Mouse (Mus musculus): ENCODE measurements around the gene Prdm5. TPM values are rescaled to one million over a fixed set of nuclear protein-coding genes. Genes with fewer than 3 reads are reported as not detected.

The Prdm5 gene
- polyA plus RNA-seq, 1 experiment from 2014 or later: 13.1 TPM

- ATAC-seq (ENCODE audit: low FRiP score) (no peak), DNase-seq (ENCODE audit: low spot score, missing footprints) (peak; percentile 17)
- H3K4me3 ChIP-seq (ENCODE audit: low read depth, low read length): no peak overlapping the region
- H3K9me3 ChIP-seq (ENCODE audit: control insufficient read depth, low read length): no peaks in the 10 kb centered on the region
- no peaks in the 10 kb centered on the region for H3K36me3 ChIP-seq (ENCODE audit: control insufficient read depth, insufficient read depth, low read length)
- 85% methylated on average over 1 of the region's 1 CpGs for WGBS
- H3K27me3 ChIP-seq (ENCODE audit: control insufficient read depth, insufficient read depth, low read length): no peaks in the 10 kb centered on the region
- no peak overlapping the region for H3K9ac ChIP-seq (ENCODE audit: low read length)
- no peak overlapping the region for H3K27ac ChIP-seq (ENCODE audit: low read depth, low read length)
- H3K4me2 ChIP-seq: no peak overlapping the region
- H3K4me1 ChIP-seq (ENCODE audit: control insufficient read depth, insufficient read depth, low read length): no peaks in the 10 kb centered on the region
These were observed 99.5 kb downstream of the Prdm5 start for GRCm38 (mm10) chr6:65878300-65878699.

DNA sequence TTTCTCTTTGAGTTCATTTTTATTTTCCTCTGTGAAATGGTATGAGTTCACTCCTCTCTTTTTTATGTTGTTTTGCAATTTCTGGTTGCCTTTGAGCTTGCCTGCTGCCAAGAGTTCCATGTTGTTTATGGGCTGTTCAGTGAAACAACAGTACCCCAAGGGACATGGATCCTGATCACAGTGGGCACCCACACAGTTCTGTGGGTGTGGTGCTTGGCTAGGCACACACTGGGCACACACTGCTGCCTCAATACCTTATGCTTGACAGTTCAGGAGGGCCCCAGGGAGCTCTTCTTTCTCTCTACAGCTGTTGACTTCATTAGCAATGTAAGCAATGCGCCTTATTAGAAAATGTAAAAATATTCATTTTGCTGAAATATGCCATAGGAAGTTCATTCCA lies 110.0 kb downstream of the Prdm5 start:
- H3K9ac ChIP-seq (ENCODE audit: low read length): no peak overlapping the region
- no peak overlapping the region for H3K4me3 ChIP-seq (ENCODE audit: low read depth, low read length)
- H3K4me2 ChIP-seq: no peak overlapping the region
- no peak overlapping the region for H3K27ac ChIP-seq (ENCODE audit: low read depth, low read length)
- WGBS: 92% methylated on average over 1 of the region's 1 CpGs
- no peaks in the 10 kb centered on the region for H3K36me3 ChIP-seq (ENCODE audit: control insufficient read depth, insufficient read depth, low read length)
- no peaks in the 10 kb centered on the region for H3K9me3 ChIP-seq (ENCODE audit: control insufficient read depth, low read length)
- ATAC-seq (ENCODE audit: low FRiP score): no peak
- no peak for DNase-seq (ENCODE audit: low spot score, missing footprints)
- no peaks in the 10 kb centered on the region for H3K4me1 ChIP-seq (ENCODE audit: control insufficient read depth, insufficient read depth, low read length)
- no peaks in the 10 kb centered on the region for H3K27me3 ChIP-seq (ENCODE audit: control insufficient read depth, insufficient read depth, low read length)

DNA sequence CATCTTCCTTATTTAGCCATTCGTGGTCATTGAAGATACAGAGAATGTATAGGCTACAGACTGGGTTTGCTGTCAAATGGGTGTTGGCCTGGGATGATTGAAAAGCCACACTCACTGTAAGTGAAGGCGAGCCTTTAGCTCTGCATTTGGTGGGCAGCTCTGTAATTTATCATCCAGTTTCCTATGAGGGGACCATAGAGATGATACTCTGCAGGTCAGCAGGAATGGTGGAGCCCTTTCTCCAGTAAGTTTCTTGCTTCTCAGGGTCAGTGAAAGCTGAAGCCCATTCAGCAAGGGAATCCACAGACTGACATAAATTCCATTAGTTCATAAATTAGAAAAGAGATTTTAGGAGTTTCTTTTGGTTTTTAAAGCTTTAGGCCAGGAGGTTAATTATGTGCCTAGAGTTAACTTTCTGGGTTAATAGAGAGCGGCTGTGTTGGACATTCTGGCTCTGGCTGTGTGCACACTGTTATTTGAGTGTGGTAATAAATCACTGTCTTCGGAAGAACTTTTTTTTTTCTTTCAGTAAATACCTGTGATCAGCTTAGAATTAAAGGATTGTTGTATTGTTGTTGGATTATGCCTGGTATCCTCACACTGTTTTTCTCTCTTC lies 113.4 kb downstream of the Prdm5 start:
- no peaks in the 10 kb centered on the region for H3K27me3 ChIP-seq (ENCODE audit: control insufficient read depth, insufficient read depth, low read length)
- DNase-seq (ENCODE audit: low spot score, missing footprints): no peak
- H3K4me2 ChIP-seq: no peak overlapping the region
- no peak overlapping the region for H3K27ac ChIP-seq (ENCODE audit: low read depth, low read length)
- H3K9me3 ChIP-seq (ENCODE audit: control insufficient read depth, low read length): no peaks in the 10 kb centered on the region
- no peak overlapping the region for H3K9ac ChIP-seq (ENCODE audit: low read length)
- H3K4me3 ChIP-seq (ENCODE audit: low read depth, low read length): no peak overlapping the region
- H3K36me3 ChIP-seq (ENCODE audit: control insufficient read depth, insufficient read depth, low read length): no peaks in the 10 kb centered on the region
- no peaks in the 10 kb centered on the region for H3K4me1 ChIP-seq (ENCODE audit: control insufficient read depth, insufficient read depth, low read length)
- no peak for ATAC-seq (ENCODE audit: low FRiP score)
- WGBS: 85% methylated on average over 4 of the region's 4 CpGs

- Histone ChIP-seq H3K36me3 (ENCODE audit: control insufficient read depth, insufficient read depth, low read length) (no peaks in the 10 kb centered on the region), H3K9me3 (ENCODE audit: control insufficient read depth, low read length) (no peaks in the 10 kb centered on the region), H3K27me3 (ENCODE audit: control insufficient read depth, insufficient read depth, low read length) (no peaks in the 10 kb centered on the region), H3K4me3 (ENCODE audit: low read depth, low read length) (no peak overlapping the region), H3K27ac (ENCODE audit: low read depth, low read length) (no peak overlapping the region), H3K4me1 (ENCODE audit: control insufficient read depth, insufficient read depth, low read length) (no peaks in the 10 kb centered on the region), H3K9ac (ENCODE audit: low read length) (no peak overlapping the region), H3K4me2 (no peak overlapping the region)
- DNase-seq (ENCODE audit: low spot score, missing footprints) (no peak), ATAC-seq (ENCODE audit: low FRiP score) (no peak)
- 76% methylated on average over 2 of the region's 2 CpGs for WGBS
These were observed 127.9 kb downstream of the Prdm5 start for GRCm38 (mm10) chr6:65906657-65907182.

- Histone ChIP-seq H3K9ac (ENCODE audit: low read length) (no peak overlapping the region), H3K27ac (ENCODE audit: low read depth, low read length) (no peak overlapping the region), H3K27me3 (ENCODE audit: control insufficient read depth, insufficient read depth, low read length) (no peaks in the 10 kb centered on the region), H3K4me3 (ENCODE audit: low read depth, low read length) (no peak overlapping the region), H3K36me3 (ENCODE audit: control insufficient read depth, insufficient read depth, low read length) (no peaks in the 10 kb centered on the region), H3K9me3 (ENCODE audit: control insufficient read depth, low read length) (no peaks in the 10 kb centered on the region), H3K4me2 (no peak overlapping the region), H3K4me1 (ENCODE audit: control insufficient read depth, insufficient read depth, low read length) (no peaks in the 10 kb centered on the region)
- DNase-seq (ENCODE audit: low spot score, missing footprints) (peak; percentile 86), ATAC-seq (ENCODE audit: low FRiP score) (no peak)
- WGBS: 80% methylated on average over 5 of the region's 5 CpGs
These were observed 136.6 kb downstream of the Prdm5 start for GRCm38 (mm10) chr6:65915421-65915820.

DNA sequence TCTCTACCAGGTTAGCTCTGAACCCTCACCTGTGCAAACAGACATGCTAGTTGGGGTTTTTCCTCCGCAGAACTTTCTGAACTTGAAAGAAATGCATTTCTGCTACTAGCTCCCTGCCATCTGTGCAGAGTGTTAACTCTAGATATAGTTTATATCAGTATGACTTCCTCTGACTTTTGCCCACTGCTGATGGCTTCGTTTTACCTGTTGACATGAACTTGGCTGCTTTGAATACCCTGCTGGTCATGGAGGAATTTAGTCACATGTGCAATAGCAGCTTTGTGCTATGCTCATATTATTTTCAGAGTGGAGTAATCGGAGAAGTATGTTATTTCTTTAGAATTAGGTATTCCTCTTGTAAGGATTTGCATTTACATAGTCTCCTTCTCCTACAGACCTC lies 142.9 kb downstream of the Prdm5 start:
- Histone ChIP-seq H3K4me2 (no peak overlapping the region), H3K36me3 (ENCODE audit: control insufficient read depth, insufficient read depth, low read length) (no peaks in the 10 kb centered on the region), H3K9me3 (ENCODE audit: control insufficient read depth, low read length) (no peaks in the 10 kb centered on the region), H3K9ac (ENCODE audit: low read length) (no peak overlapping the region), H3K4me3 (ENCODE audit: low read depth, low read length) (no peak overlapping the region), H3K27me3 (ENCODE audit: control insufficient read depth, insufficient read depth, low read length) (no peaks in the 10 kb centered on the region), H3K27ac (ENCODE audit: low read depth, low read length) (no peak overlapping the region), H3K4me1 (ENCODE audit: control insufficient read depth, insufficient read depth, low read length) (no peaks in the 10 kb centered on the region)
- ATAC-seq (ENCODE audit: low FRiP score) (no peak), DNase-seq (ENCODE audit: low spot score, missing footprints) (no peak)
- 87% methylated on average over 3 of the region's 3 CpGs for WGBS

GRCm38 (mm10) chr6:65923501-65924084 lies 144.8 kb downstream of the Prdm5 start:
- no peak overlapping the region for H3K9ac ChIP-seq (ENCODE audit: low read length)
- H3K4me2 ChIP-seq: no peak overlapping the region
- no peaks in the 10 kb centered on the region for H3K9me3 ChIP-seq (ENCODE audit: control insufficient read depth, low read length)
- H3K36me3 ChIP-seq (ENCODE audit: control insufficient read depth, insufficient read depth, low read length): no peaks in the 10 kb centered on the region
- H3K4me1 ChIP-seq (ENCODE audit: control insufficient read depth, insufficient read depth, low read length): no peaks in the 10 kb centered on the region
- DNase-seq (ENCODE audit: low spot score, missing footprints) (no peak), ATAC-seq (ENCODE audit: low FRiP score) (no peak)
- WGBS: 85% methylated on average over 4 of the region's 4 CpGs
- H3K4me3 ChIP-seq (ENCODE audit: low read depth, low read length): no peak overlapping the region
- no peaks in the 10 kb centered on the region for H3K27me3 ChIP-seq (ENCODE audit: control insufficient read depth, insufficient read depth, low read length)
- H3K27ac ChIP-seq (ENCODE audit: low read depth, low read length): no peak overlapping the region

- Histone ChIP-seq H3K27me3 (ENCODE audit: control insufficient read depth, insufficient read depth, low read length) (no peaks in the 10 kb centered on the region), H3K27ac (ENCODE audit: low read depth, low read length) (no peak overlapping the region), H3K4me1 (ENCODE audit: control insufficient read depth, insufficient read depth, low read length) (no peaks in the 10 kb centered on the region), H3K36me3 (ENCODE audit: control insufficient read depth, insufficient read depth, low read length) (no peaks in the 10 kb centered on the region), H3K9ac (ENCODE audit: low read length) (no peak overlapping the region), H3K4me3 (ENCODE audit: low read depth, low read length) (no peak overlapping the region), H3K9me3 (ENCODE audit: control insufficient read depth, low read length) (no peaks in the 10 kb centered on the region), H3K4me2 (no peak overlapping the region)
- no peak for DNase-seq (ENCODE audit: low spot score, missing footprints)
- 86% methylated on average over 3 of the region's 3 CpGs for WGBS
- ATAC-seq (ENCODE audit: low FRiP score): no peak
These were observed 147.0 kb downstream of the Prdm5 start for GRCm38 (mm10) chr6:65925737-65926333.

GRCm38 (mm10) chr6:65930523-65930922 lies 151.7 kb downstream of the Prdm5 start:
- Histone ChIP-seq H3K9ac (ENCODE audit: low read length) (no peak overlapping the region), H3K27ac (ENCODE audit: low read depth, low read length) (no peak overlapping the region), H3K4me1 (ENCODE audit: control insufficient read depth, insufficient read depth, low read length) (no peaks in the 10 kb centered on the region), H3K4me3 (ENCODE audit: low read depth, low read length) (no peak overlapping the region), H3K27me3 (ENCODE audit: control insufficient read depth, insufficient read depth, low read length) (no peaks in the 10 kb centered on the region), H3K9me3 (ENCODE audit: control insufficient read depth, low read length) (no peaks in the 10 kb centered on the region), H3K4me2 (no peak overlapping the region), H3K36me3 (ENCODE audit: control insufficient read depth, insufficient read depth, low read length) (no peaks in the 10 kb centered on the region)
- whole genome bisulfite sequencing: 79% methylated on average over 1 of the region's 1 CpGs
- ATAC-seq (ENCODE audit: low FRiP score) (no peak), DNase-seq (ENCODE audit: low spot score, missing footprints) (no peak)

Measured in midbrain, embryonic 11.5 days (tissue).